ENCODE assay signal across 9 mouse cellular contexts in the genomic region with DNA sequence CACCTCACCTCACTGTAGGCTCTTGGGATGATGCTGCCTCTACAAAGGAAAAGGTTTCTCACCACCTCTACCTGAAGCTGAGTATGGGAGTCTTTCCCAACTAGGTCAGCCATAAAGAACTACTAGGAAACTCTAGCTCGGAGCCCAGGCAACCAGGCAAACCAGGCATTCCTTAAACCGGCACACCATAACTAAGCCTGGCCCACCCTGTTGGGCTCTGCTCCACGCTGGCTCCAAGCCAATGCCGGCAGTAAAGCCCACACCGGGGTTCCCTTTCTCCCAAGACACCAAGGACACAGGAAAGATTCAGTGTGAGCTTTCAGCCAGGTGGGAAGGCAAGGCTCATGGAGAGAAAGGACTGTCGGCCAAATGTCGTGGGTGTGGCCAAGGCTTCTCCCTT. TPM values are rescaled to one million over a fixed set of nuclear protein-coding genes. Genes with fewer than 3 reads are reported as not detected.
DNase-seq lines count a peak whose midpoint lies in the region; ATAC-seq lines count a peak whose summit lies in the region.
"Had no signal": no experiment of that assay in that cellular context is flagged by ENCODE, and none has a peak within 500 bp of the region (broad histone marks: within the 10 kb centered on the region; RNA-seq: fewer than 3 reads in every experiment).

No protein-coding gene starts in this region.

- no peak for DNase-seq in heart, adult 9 months (ENCODE audit: low spot score in 2 of 2)
- DNase-seq in MN1 (ENCODE audit: low spot score): peak; percentile 48
- DNase-seq in embryonic facial prominence, embryonic 11.5 days (ENCODE audit: low spot score): peak; percentile 38
- peak; percentile 71 to 81 for DNase-seq in kidney, postnatal 4 days
- no peak for DNase-seq in thymus, postnatal 10 days (ENCODE audit: low spot score in 2 of 2)
- no peak for DNase-seq in layer of hippocampus, adult 18-20 months (ENCODE audit: low spot score in 2 of 2)

- H3K36me3 ChIP-seq in heart, embryonic 15.5 days: no peaks in the 10 kb centered on the region
- H3K36me3 ChIP-seq in embryonic facial prominence, embryonic 11.5 days (replicated peaks; ENCODE audit: control insufficient read depth, insufficient read depth, low read depth, low read length): no peaks in the 10 kb centered on the region

- H3K4me2 ChIP-seq in heart, embryonic 15.5 days: peak overlapping the region; percentile 51
- H3K4me2 ChIP-seq in embryonic facial prominence, embryonic 11.5 days (ENCODE audit: low read depth, low read length): no peak overlapping the region

- WGBS in heart, embryonic 15.5 days: 8% methylated on average over 7 of the region's 7 CpGs
- WGBS in embryonic facial prominence, embryonic 11.5 days: 38% methylated on average over 7 of the region's 7 CpGs

- H3K27ac ChIP-seq in heart, embryonic 15.5 days: no peak overlapping the region
- no peak overlapping the region for H3K27ac ChIP-seq in embryonic facial prominence, embryonic 11.5 days (replicated peaks; ENCODE audit: low read depth, low read length)

- no peak overlapping the region for H3K9ac ChIP-seq in heart, embryonic 15.5 days
- H3K9ac ChIP-seq in embryonic facial prominence, embryonic 11.5 days (replicated peaks; ENCODE audit: low read length): no peak overlapping the region

- peaks cover 31% of the 10 kb centered on the region for H3K4me1 ChIP-seq in heart, embryonic 15.5 days (replicated peaks)
- H3K4me1 ChIP-seq in embryonic facial prominence, embryonic 11.5 days (ENCODE audit: control insufficient read depth, insufficient read depth, low read length): no peaks in the 10 kb centered on the region

- no peaks in the 10 kb centered on the region for H3K27me3 ChIP-seq in heart, embryonic 15.5 days
- no peaks in the 10 kb centered on the region for H3K27me3 ChIP-seq in embryonic facial prominence, embryonic 11.5 days (ENCODE audit: control insufficient read depth, insufficient read depth, low read length)

- no peak overlapping the region for H3K4me3 ChIP-seq in heart, embryonic 15.5 days
- H3K4me3 ChIP-seq in embryonic facial prominence, embryonic 11.5 days (ENCODE audit: low read depth, low read length): no peak overlapping the region
- H3K4me3 ChIP-seq: megakaryocyte, embryonic 14.5 days had no signal

- peak; percentile 59; the same call in 1 of the 2 replicates for ATAC-seq in heart, embryonic 15.5 days (replicated peaks; ENCODE audit: insufficient number of reproducible peaks, insufficient read depth, low FRiP score, low read depth)
- ATAC-seq in embryonic facial prominence, embryonic 11.5 days (replicated peaks; ENCODE audit: insufficient number of reproducible peaks, low FRiP score, low TSS enrichment, low read depth): no peak
- ATAC-seq in erythroid progenitor cell, adult 5-6 weeks (replicated peaks; ENCODE audit: low FRiP score, poor library complexity, severe bottlenecking): no peak

- no peaks in the 10 kb centered on the region for H3K9me3 ChIP-seq in heart, embryonic 15.5 days (replicated peaks)
- H3K9me3 ChIP-seq in embryonic facial prominence, embryonic 11.5 days (replicated peaks; ENCODE audit: control insufficient read depth, low read length): no peaks in the 10 kb centered on the region

RNA-seq across cellular contexts. Expression of a gene that starts 37.2 kb away (rescaled TPM):
- 6.0 and 6.4 TPM in 2 replicates for polyA plus RNA-seq in heart, embryonic 15.5 days (2015; fragmentation: Nextera tagmentation; extraction: Ambion mirVana)
- 2.7 and 3.2 TPM in 2 replicates for polyA plus RNA-seq in embryonic facial prominence, embryonic 11.5 days (2014; fragmentation: Nextera tagmentation; extraction: Ambion mirVana)
- total RNA-seq in erythroid progenitor cell, adult 5-6 weeks (2015; ENCODE audit: low replicate concordance): not detected in 2 replicates
- 0.13 TPM in 1 of 2 replicates, not detected in the other for total RNA-seq in erythroid progenitor cell, adult 5-6 weeks (2017; ENCODE audit: low replicate concordance)
- total RNA-seq in layer of hippocampus, adult 18-20 months (2021): 1 to 10 TPM; 2.6 to 2.9 TPM

RNA-seq across cellular contexts. Expression of a gene that starts 44.6 kb away (rescaled TPM):
- 1.1 and 1.7 TPM in 2 replicates for polyA plus RNA-seq in heart, embryonic 15.5 days (2015; fragmentation: Nextera tagmentation; extraction: Ambion mirVana)
- 0.15 and 0.21 TPM in 2 replicates for polyA plus RNA-seq in embryonic facial prominence, embryonic 11.5 days (2014; fragmentation: Nextera tagmentation; extraction: Ambion mirVana)
- total RNA-seq in erythroid progenitor cell, adult 5-6 weeks (2015; ENCODE audit: low replicate concordance): 5.8 and 10.5 TPM in 2 replicates
- total RNA-seq in erythroid progenitor cell, adult 5-6 weeks (2017; ENCODE audit: low replicate concordance): 0.90 and 2.3 TPM in 2 replicates
- 1 to 10 TPM; 6.5 to 7.2 TPM for total RNA-seq in layer of hippocampus, adult 18-20 months (2021)

Comparison
In these comparisons a context has a peak if more than half of its experiments do, and no peak if none do; other contexts are left out.
1. DNase-seq: peak in MN1 (single experiment), embryonic facial prominence, embryonic 11.5 days (single experiment) and kidney, postnatal 4 days (2 of 2); none in heart, adult 9 months (0 of 2), thymus, postnatal 10 days (0 of 2) and layer of hippocampus, adult 18-20 months (0 of 2).